Mouse (Mus musculus) heart, adult 2 months (tissue): ENCODE data around the gene Plxna4. TPM values are rescaled to one million over a fixed set of nuclear protein-coding genes. Genes with fewer than 3 reads are reported as not detected.

Experiments used
- DNase-seq, 2 experiments: peaks; one replicate each; pipeline ENCODE4 v3.0.0; 2021
- H3K27ac ChIP-seq: fragments of 200-600 bp; 2 replicates; pipeline ENCODE4 v1.8.1; 2022
- H3K27me3 ChIP-seq: fragments of 200-500 bp; 2 replicates; pipeline ENCODE4 v1.6.1; 2012; ENCODE audit warnings: mild to moderate bottlenecking, low read length, inconsistent platforms, mixed read lengths; ENCODE audit not compliant: control insufficient read depth, insufficient read depth
- H3K36me3 ChIP-seq: fragments of 200-500 bp; 2 replicates; pipeline ENCODE4 v1.6.1; 2012; ENCODE audit warnings: low read length, inconsistent platforms; ENCODE audit not compliant: control insufficient read depth, insufficient read depth
- H3K4me1 ChIP-seq: fragments of 200-500 bp; 2 replicates; pipeline ENCODE4 v1.6.1; 2011; ENCODE audit warnings: low read length; ENCODE audit not compliant: control insufficient read depth, insufficient read depth
- H3K4me3 ChIP-seq: fragments of 200-600 bp; 2 replicates; pipeline ENCODE4 v1.8.1; 2022
- H3K79me2 ChIP-seq: fragments of 200-500 bp; replicated peaks from 2 replicates; pipeline ENCODE4 v1.6.1; 2012; ENCODE audit warnings: mild to moderate bottlenecking, inconsistent platforms, low read length, moderate library complexity, mixed read lengths; ENCODE audit not compliant: control insufficient read depth, insufficient read depth
- H3K9ac ChIP-seq: fragments of 200-500 bp; 2 replicates; pipeline ENCODE4 v1.6.1; 2012; ENCODE audit warnings: low read depth, mild to moderate bottlenecking, control low read depth, inconsistent platforms, low read length, mixed read lengths
- CTCF ChIP-seq: fragments of 200-600 bp; IDR thresholded peaks from 2 replicates; pipeline ENCODE4 v1.8.1; 2022; ENCODE audit warnings: antibody characterized with exemption, mild to moderate bottlenecking, moderate library complexity
- EP300 ChIP-seq: fragments of 200-500 bp; IDR thresholded peaks from 2 replicates; pipeline ENCODE4 v1.6.1; 2011; ENCODE audit warnings: low read depth, low read length, control low read depth; ENCODE audit not compliant: insufficient read depth
- POLR2A ChIP-seq: fragments of 200-500 bp; IDR thresholded peaks from 2 replicates; pipeline ENCODE4 v1.6.1; 2011; ENCODE audit warnings: mild to moderate bottlenecking, low read depth, low read length, control low read depth; ENCODE audit not compliant: insufficient read depth
- WGBS: fragments of 180-500 bp; shearing (Covaris S2); methylation state at CpG from one replicate; pipeline ENCODE4 v1.1.7; 2018; 5-methylcytosine and 5-hydroxymethylcytosine counted together
- intact Hi-C: fragments of 180-260 bp; cut with DNase I; formaldehyde crosslinking; loops from one replicate; pipeline ENCODE4 v1.15.1; 2025
- polyA plus RNA-seq: library from polyadenylated mRNA; depleted of rRNA; stranded (reverse); fragments of >200 nt; gene quantifications from 2 replicates; pipeline ENCODE4 v1.2.3, GENCODE M21; 2012
- total RNA-seq, 2 experiments: library from RNA; stranded (reverse); gene quantifications; 2 replicates each; pipeline ENCODE4 v1.2.3; 2021

Gene Plxna4
- total and polyA plus RNA-seq, 3 experiments = 3.7 to 14.1 (median 11.7) TPM

GRCm38 (mm10) chr6:32445246-32445645 is 142.7 kb downstream of the Plxna4 start:
- no peak overlapping the region for H3K9ac ChIP-seq
- no peak for TF ChIP-seq CTCF
- no peak for TF ChIP-seq EP300
- TF ChIP-seq POLR2A = no peak
- H3K4me3 ChIP-seq = no peak overlapping the region
- no peaks in the 10 kb centered on the region for H3K27me3 ChIP-seq
- H3K27ac ChIP-seq = no peak overlapping the region
- no peaks in the 10 kb centered on the region; the same call in 1 of the 2 replicates for H3K79me2 ChIP-seq
- peaks cover under 1% of the 10 kb centered on the region; the same call in 1 of the 2 replicates for H3K36me3 ChIP-seq
- intact Hi-C loops = no loop called here
- DNase-seq = no peak
- no peaks in the 10 kb centered on the region; the same call in 1 of the 2 replicates for H3K4me1 ChIP-seq
- WGBS = 73% methylated on average over 2 of the region's 2 CpGs

GRCm38 (mm10) chr6:32444393-32444792 is 143.6 kb downstream of the Plxna4 start:
- Histone ChIP-seq H3K4me3 (no peak overlapping the region), H3K9ac (no peak overlapping the region), H3K79me2 (no peaks in the 10 kb centered on the region; the same call in 1 of the 2 replicates), H3K27ac (no peak overlapping the region), H3K36me3 (no peaks in the 10 kb centered on the region), H3K4me1 (no peaks in the 10 kb centered on the region; the same call in 1 of the 2 replicates), H3K27me3 (no peaks in the 10 kb centered on the region)
- 87% methylated on average over 2 of the region's 2 CpGs for WGBS
- intact Hi-C loops = no loop called here
- DNase-seq = no peak
- no peak for TF ChIP-seq CTCF
- no peak for TF ChIP-seq EP300

GRCm38 (mm10) chr6:32443679-32444078 is 144.3 kb downstream of the Plxna4 start:
- no peak for DNase-seq
- no peaks in the 10 kb centered on the region for H3K36me3 ChIP-seq
- 94% methylated on average over 1 of the region's 1 CpGs for WGBS
- no peaks in the 10 kb centered on the region for H3K27me3 ChIP-seq
- no peaks in the 10 kb centered on the region; the same call in 1 of the 2 replicates for H3K79me2 ChIP-seq
- no peak for TF ChIP-seq POLR2A
- no peak for TF ChIP-seq CTCF
- TF ChIP-seq EP300 = no peak
- intact Hi-C loops = no loop called here
- no peaks in the 10 kb centered on the region; the same call in 1 of the 2 replicates for H3K4me1 ChIP-seq
- H3K27ac ChIP-seq = no peak overlapping the region
- H3K4me3 ChIP-seq = no peak overlapping the region
- H3K9ac ChIP-seq = no peak overlapping the region

GRCm38 (mm10) chr6:32439434-32439833 is 148.6 kb downstream of the Plxna4 start:
- no peaks in the 10 kb centered on the region; the same call in 1 of the 2 replicates for H3K79me2 ChIP-seq
- H3K27me3 ChIP-seq = no peaks in the 10 kb centered on the region
- TF ChIP-seq EP300 = no peak
- no peak for TF ChIP-seq CTCF
- TF ChIP-seq POLR2A = no peak
- H3K27ac ChIP-seq = no peak overlapping the region
- WGBS = 58% methylated on average over 2 of the region's 2 CpGs
- H3K9ac ChIP-seq = no peak overlapping the region
- no peaks in the 10 kb centered on the region; the same call in 1 of the 2 replicates for H3K36me3 ChIP-seq
- DNase-seq = no peak
- H3K4me1 ChIP-seq = peaks cover 10% of the 10 kb centered on the region
- H3K4me3 ChIP-seq = no peak overlapping the region
- intact Hi-C loops = no loop called here

- Histone ChIP-seq H3K27me3 (no peaks in the 10 kb centered on the region), H3K79me2 (no peaks in the 10 kb centered on the region; the same call in 1 of the 2 replicates), H3K36me3 (no peaks in the 10 kb centered on the region; the same call in 1 of the 2 replicates), H3K4me1 (peaks cover 11% of the 10 kb centered on the region), H3K4me3 (no peak overlapping the region), H3K27ac (peak overlapping the region; percentile 31), H3K9ac (no peak overlapping the region)
- TF ChIP-seq CTCF (no peak), EP300 (no peak), POLR2A (no peak)
- peak; percentile 24 for DNase-seq
- WGBS = 29% methylated on average over 6 of the region's 6 CpGs
- intact Hi-C loops = no loop called here
Measured at GRCm38 (mm10) chr6:32437219-32437618, 150.8 kb downstream of the Plxna4 start.

GRCm38 (mm10) chr6:32423124-32423523 is 164.9 kb downstream of the Plxna4 start:
- WGBS = 90% methylated on average over 2 of the region's 2 CpGs
- intact Hi-C loops = no loop called here

More at GRCm38 (mm10) chr6:32423124-32423523, 164.9 kb downstream of the Plxna4 start:
- no peak for TF ChIP-seq CTCF
- no peak for TF ChIP-seq EP300
- TF ChIP-seq POLR2A = no peak
- Histone ChIP-seq H3K27ac (no peak overlapping the region), H3K27me3 (no peaks in the 10 kb centered on the region), H3K4me1 (no peaks in the 10 kb centered on the region), H3K9ac (no peak overlapping the region), H3K36me3 (no peaks in the 10 kb centered on the region), H3K4me3 (no peak overlapping the region), H3K79me2 (no peaks in the 10 kb centered on the region)
- no peak for DNase-seq
